Mouse (Mus musculus) kidney, postnatal 0 days (tissue): Measurements from ENCODE around the gene Sec24c. TPM values are rescaled to one million over a fixed set of nuclear protein-coding genes. Genes with fewer than 3 reads are reported as not detected.
A peak's percentile ranks its signal among the peaks of the same experiment; 100 is the strongest.

Experiments used
- ATAC-seq: fragments of 200-750 bp; cut with Nextera tagmentation; replicated peaks from 2 replicates; pipeline ENCODE4 v1.8.0; 2017; ENCODE audit warnings: low read depth, moderate number of reproducible peaks, moderate TSS enrichment, moderate library complexity; ENCODE audit not compliant: low FRiP score
- DNase-seq: peaks from one replicate; pipeline ENCODE4 v3.0.0-alpha.2; 2016; ENCODE audit warnings: low spot score
- H3K27ac ChIP-seq: fragments of 300-500 bp; sonication (generic); 2 replicates; pipeline ENCODE4 v1.5.1; 2014; ENCODE audit warnings: mild to moderate bottlenecking
- H3K27me3 ChIP-seq: fragments of 300-500 bp; sonication (generic); 2 replicates; pipeline ENCODE4 v1.6.1; 2014; ENCODE audit warnings: low read length, mixed read lengths; ENCODE audit not compliant: insufficient read depth
- H3K36me3 ChIP-seq: fragments of 300-500 bp; sonication (generic); 2 replicates; pipeline ENCODE4 v1.6.1; 2014; ENCODE audit warnings: low read length, mixed read lengths; ENCODE audit not compliant: insufficient read depth
- H3K4me1 ChIP-seq: fragments of 300-500 bp; sonication (generic); replicated peaks from 2 replicates; pipeline ENCODE4 v1.6.1; 2014; ENCODE audit warnings: antibody characterized with exemption, low read length, mixed read lengths; ENCODE audit not compliant: insufficient read depth
- H3K4me2 ChIP-seq: fragments of 300-500 bp; sonication (generic); 2 replicates; pipeline ENCODE4 v1.6.1; 2014; ENCODE audit warnings: mild to moderate bottlenecking, low read length, moderate library complexity, mixed read lengths
- H3K4me3 ChIP-seq: fragments of 300-500 bp; sonication (generic); replicated peaks from 2 replicates; pipeline ENCODE4 v1.5.1; 2014; ENCODE audit warnings: low read depth, low read length
- H3K9ac ChIP-seq: fragments of 300-500 bp; sonication (generic); 2 replicates; pipeline ENCODE4 v1.6.1; 2014; ENCODE audit warnings: low read depth, low read length
- H3K9me3 ChIP-seq: fragments of 300-500 bp; sonication (generic); replicated peaks from 2 replicates; pipeline ENCODE4 v1.6.1; 2016; ENCODE audit warnings: low read length, inconsistent platforms, mixed read lengths
- CTCF ChIP-seq: IDR thresholded peaks from 2 replicates; pipeline ENCODE4 v1.5.1; 2016; ENCODE audit warnings: antibody characterized with exemption, low read depth, mild to moderate bottlenecking, moderate library complexity
- WGBS: fragments of 180-500 bp; shearing (Covaris S2); extraction: QIAGEN DNeasy Blood & Tissue Kit; methylation state at CpG from one replicate; pipeline ENCODE4 v1.1.7; 2014; 5-methylcytosine and 5-hydroxymethylcytosine counted together
- polyA plus RNA-seq: library from polyadenylated mRNA; unstranded; fragments of >200 nt; fragmentation: Nextera tagmentation; extraction: Ambion mirVana; gene quantifications from 2 replicates; pipeline ENCODE4 v1.2.1, GENCODE M21; 2015

The Sec24c gene
- polyA plus RNA-seq, 1 experiment from 2014 or later: 57.3 TPM

DNA sequence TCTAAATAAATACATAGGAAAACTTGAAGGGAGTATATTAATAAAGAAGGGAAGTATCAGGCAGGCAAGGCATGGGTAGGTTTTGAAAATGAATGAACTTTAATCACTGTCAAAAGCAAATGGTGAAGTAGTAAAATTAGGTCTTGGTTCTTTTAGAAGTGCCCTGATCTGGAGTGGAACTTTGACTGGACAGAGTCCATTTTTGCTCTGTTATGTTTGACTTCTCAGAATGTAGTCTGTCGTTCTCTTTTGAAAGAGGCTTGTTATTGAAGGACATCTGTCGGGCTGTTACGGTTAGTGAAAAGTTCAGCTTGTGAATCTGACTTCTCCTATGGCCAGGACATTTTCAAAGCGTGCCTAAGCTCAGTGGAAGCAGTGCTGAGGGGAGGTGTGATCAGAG lies 3.8 kb downstream of the Sec24c start:
- Histone ChIP-seq H3K9me3 (no peaks in the 10 kb centered on the region), H3K36me3 (peaks cover 55% of the 10 kb centered on the region), H3K27ac (no peak overlapping the region), H3K4me3 (no peak overlapping the region), H3K27me3 (no peaks in the 10 kb centered on the region), H3K4me1 (0 out of 2 replicates have a peak, but pooled peaks cover 6% of the 10 kb centered on the region), H3K4me2 (no peak overlapping the region), H3K9ac (no peak overlapping the region)
- WGBS: 94% methylated on average over 4 of the region's 4 CpGs
- DNase-seq (no peak), ATAC-seq (no peak)
- TF ChIP-seq CTCF: no peak

DNA sequence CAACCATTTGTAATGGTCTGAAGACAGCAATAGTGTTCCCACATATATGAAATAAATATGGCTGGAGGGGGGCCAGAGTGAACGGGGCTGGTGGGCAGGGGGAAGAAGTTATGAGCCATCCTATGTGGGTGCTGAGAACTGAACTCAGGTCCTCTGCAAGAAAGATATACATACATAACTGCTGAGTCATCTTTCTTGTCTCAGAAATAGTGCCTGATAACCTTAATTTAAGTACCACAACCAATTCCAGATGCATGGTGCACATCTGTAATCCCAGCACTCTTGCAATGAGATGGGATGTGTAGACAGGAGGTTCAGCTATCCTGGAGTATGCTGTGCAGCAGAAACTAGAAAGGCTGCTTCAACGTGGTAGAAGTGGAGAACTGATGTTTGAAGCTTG lies 7.6 kb downstream of the Sec24c start:
- Histone ChIP-seq H3K27me3 (no peaks in the 10 kb centered on the region), H3K9ac (no peak overlapping the region), H3K4me2 (no peak overlapping the region), H3K4me1 (no peaks in the 10 kb centered on the region), H3K27ac (no peak overlapping the region), H3K36me3 (peaks cover 81% of the 10 kb centered on the region), H3K9me3 (no peaks in the 10 kb centered on the region), H3K4me3 (no peak overlapping the region)
- no peak for TF ChIP-seq CTCF
- 88% methylated on average over 2 of the region's 2 CpGs for WGBS
- no peak for ATAC-seq
- DNase-seq: no peak

DNA sequence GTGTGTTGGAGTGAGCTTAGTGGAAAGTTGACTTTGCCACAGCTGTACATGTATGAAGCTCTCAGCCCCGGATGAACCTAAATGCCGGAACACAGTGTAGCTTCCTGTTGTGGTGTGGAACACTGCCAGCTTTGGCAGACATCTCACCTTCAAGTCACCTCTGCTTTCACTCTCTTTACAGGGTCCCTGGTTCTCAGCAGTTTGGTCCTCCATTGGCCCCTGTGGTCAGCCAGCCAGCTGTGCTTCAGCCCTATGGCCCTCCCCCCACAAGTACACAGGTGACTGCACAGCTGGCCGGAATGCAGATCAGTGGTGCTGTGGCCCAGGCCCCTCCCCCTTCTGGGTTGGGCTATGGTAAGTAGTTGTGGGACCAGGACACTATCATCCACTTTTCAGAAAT lies 8.4 kb downstream of the Sec24c start:
- peak; percentile 75 for ATAC-seq
- H3K27ac ChIP-seq: no peak overlapping the region

DNA sequence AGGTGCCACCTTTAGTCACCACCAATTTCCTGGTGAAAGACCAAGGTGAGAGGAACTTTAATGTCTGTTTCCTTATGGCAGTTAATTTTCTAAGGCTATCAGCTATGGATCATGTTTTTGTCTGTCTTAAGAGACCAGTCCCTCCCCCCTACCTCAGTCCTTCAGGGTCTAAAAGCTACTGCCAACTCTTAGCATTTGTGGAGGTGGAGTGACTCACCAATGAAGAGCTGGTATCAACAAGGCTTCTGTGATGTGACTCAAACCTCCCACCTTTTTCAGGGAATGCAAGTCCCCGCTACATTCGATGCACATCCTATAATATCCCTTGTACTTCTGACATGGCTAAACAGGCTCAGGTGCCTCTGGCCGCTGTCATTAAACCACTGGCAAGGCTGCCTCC lies 12.5 kb downstream of the Sec24c start:
- no peak for DNase-seq
- Histone ChIP-seq H3K27me3 (no peaks in the 10 kb centered on the region), H3K4me3 (no peak overlapping the region), H3K9me3 (no peaks in the 10 kb centered on the region), H3K4me1 (no peaks in the 10 kb centered on the region), H3K36me3 (peaks cover 93% of the 10 kb centered on the region), H3K4me2 (no peak overlapping the region), H3K9ac (no peak overlapping the region), H3K27ac (no peak overlapping the region)
- no peak for TF ChIP-seq CTCF
- 99% methylated on average over 3 of the region's 3 CpGs for WGBS
- ATAC-seq: no peak

More for the DNA sequence above, 8.4 kb downstream of the Sec24c start:
- no peaks in the 10 kb centered on the region for H3K4me1 ChIP-seq
- no peaks in the 10 kb centered on the region for H3K27me3 ChIP-seq
- H3K4me3 ChIP-seq: no peak overlapping the region
- no peak overlapping the region for H3K4me2 ChIP-seq
- no peaks in the 10 kb centered on the region for H3K9me3 ChIP-seq
- 40% methylated on average over 3 of the region's 3 CpGs for WGBS
- no peak overlapping the region for H3K9ac ChIP-seq
- DNase-seq: peak; percentile 22
- TF ChIP-seq CTCF: no peak
- H3K36me3 ChIP-seq: peaks cover 83% of the 10 kb centered on the region

DNA sequence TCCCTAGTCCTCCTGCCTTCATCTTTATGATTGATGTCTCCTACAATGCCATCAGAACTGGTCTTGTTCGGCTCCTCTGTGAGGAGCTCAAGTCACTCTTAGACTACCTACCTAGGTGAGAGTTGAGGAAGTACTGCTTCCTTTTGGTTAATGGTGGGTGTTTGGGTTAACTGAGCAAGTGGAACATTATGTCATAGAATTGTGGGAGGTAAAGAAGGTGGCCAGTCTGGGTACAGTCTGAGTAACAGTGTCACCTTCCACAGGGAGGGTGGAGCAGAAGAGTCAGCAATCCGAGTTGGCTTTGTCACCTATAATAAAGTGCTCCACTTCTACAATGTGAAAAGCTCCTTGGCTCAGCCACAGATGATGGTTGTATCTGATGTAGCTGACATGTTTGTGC lies 14.9 kb downstream of the Sec24c start:
- Histone ChIP-seq H3K4me3 (no peak overlapping the region), H3K27ac (no peak overlapping the region), H3K36me3 (peaks cover 92% of the 10 kb centered on the region), H3K4me2 (no peak overlapping the region), H3K27me3 (no peaks in the 10 kb centered on the region), H3K9me3 (no peaks in the 10 kb centered on the region), H3K4me1 (0 out of 2 replicates have a peak, but pooled peaks cover 4% of the 10 kb centered on the region), H3K9ac (no peak overlapping the region)
- TF ChIP-seq CTCF: no peak
- ATAC-seq (no peak), DNase-seq (no peak)
- 79% methylated on average over 2 of the region's 2 CpGs for WGBS

DNA sequence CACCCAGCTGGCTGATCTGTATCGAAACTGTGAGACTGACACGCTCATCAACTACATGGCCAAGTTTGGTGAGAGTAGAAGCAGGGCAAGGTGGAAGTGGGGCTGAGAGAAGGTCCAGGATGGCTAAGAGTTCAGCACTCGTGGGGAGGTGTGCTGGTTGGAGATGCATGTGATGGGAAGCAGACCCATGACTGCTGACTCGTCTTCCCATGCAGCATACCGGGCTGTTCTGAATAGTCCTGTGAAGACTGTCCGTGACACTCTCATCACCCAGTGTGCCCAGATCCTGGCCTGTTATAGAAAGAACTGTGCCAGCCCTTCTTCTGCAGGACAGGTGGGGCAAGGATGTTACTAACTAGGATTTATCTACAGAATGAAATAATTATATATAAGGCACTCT lies 17.7 kb downstream of the Sec24c start:
- no peak overlapping the region for H3K4me3 ChIP-seq
- H3K9me3 ChIP-seq: no peaks in the 10 kb centered on the region
- ATAC-seq: no peak
- H3K9ac ChIP-seq: no peak overlapping the region
- H3K27ac ChIP-seq: no peak overlapping the region
- H3K4me1 ChIP-seq: peaks cover 15% of the 10 kb centered on the region; the same call in 1 of the 2 replicates
- no peaks in the 10 kb centered on the region for H3K27me3 ChIP-seq
- H3K36me3 ChIP-seq: peaks cover 67% of the 10 kb centered on the region
- no peak for DNase-seq
- WGBS: 89% methylated on average over 6 of the region's 6 CpGs
- H3K4me2 ChIP-seq: no peak overlapping the region
- no peak for TF ChIP-seq CTCF

DNA sequence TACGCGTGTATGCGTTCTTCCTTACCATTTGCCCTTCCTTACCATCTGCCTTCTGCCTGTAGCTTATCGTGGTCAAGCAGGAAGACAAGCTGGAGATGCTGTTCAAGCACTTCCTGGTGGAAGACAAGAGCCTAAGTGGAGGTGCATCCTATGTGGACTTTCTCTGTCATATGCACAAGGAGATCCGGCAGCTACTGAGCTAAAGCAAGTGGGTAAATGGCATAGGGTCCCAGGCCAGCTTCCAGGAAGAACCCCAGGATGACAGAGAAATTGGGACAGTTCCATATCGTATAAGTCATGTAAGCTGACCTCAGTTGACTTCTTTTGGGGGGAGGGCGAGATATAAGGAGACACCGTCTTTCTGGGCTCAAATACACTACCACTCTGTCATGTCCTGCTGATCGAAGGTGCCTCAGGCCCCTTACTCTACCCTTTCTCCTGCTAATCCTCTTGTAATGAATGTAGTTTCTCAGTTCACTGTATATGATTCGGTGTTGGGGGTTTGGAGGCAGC lies 19.5 kb downstream of the Sec24c start:
- no peak overlapping the region for H3K4me3 ChIP-seq
- WGBS: 87% methylated on average over 10 of the region's 10 CpGs
- no peaks in the 10 kb centered on the region for H3K27me3 ChIP-seq
- no peak overlapping the region for H3K9ac ChIP-seq
- no peak for DNase-seq
- TF ChIP-seq CTCF: no peak
- H3K4me2 ChIP-seq: no peak overlapping the region
- H3K4me1 ChIP-seq: peaks cover 21% of the 10 kb centered on the region; the same call in 1 of the 2 replicates
- ATAC-seq: no peak
- H3K9me3 ChIP-seq: no peaks in the 10 kb centered on the region
- H3K27ac ChIP-seq: no peak overlapping the region
- H3K36me3 ChIP-seq: peaks cover 51% of the 10 kb centered on the region
